Mouse (Mus musculus) embryo, embryonic 9.5 days (tissue): ENCODE measurements at regions not wholly inside any gene's neighbourhood (a gene's known extent, or its start where the extent isn't known, plus 50 kb on each side); places are given as distances from the start of the nearest gene placed in this dataset.
A peak's percentile ranks its signal among the peaks of the same experiment; 100 is the strongest.

Experiments
- DNase-seq: peaks from one replicate; pipeline ENCODE4 v3.0.0-alpha.2; 2017; ENCODE audit errors: extremely low spot score

DNA sequence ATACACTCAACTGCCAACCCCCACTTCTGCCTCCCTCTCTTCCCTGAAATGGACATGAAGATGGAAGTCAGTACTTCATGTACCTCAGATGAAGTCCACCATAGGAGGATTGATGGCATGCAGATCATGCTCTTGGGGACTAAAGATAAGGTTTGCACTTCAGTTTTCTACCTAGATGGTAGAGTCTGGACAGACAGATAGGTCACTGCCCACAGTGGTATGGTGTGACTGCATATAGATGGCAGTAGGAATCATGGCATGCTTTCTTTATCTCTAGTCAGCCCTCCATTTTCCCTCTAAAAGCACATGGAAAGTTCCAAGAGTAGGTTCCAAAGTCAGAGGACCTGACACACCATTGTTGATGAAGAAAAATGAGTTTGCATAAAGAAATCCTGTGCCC, 145.6 kb upstream of the Mocs2 start:
- DNase-seq = no peak

DNA sequence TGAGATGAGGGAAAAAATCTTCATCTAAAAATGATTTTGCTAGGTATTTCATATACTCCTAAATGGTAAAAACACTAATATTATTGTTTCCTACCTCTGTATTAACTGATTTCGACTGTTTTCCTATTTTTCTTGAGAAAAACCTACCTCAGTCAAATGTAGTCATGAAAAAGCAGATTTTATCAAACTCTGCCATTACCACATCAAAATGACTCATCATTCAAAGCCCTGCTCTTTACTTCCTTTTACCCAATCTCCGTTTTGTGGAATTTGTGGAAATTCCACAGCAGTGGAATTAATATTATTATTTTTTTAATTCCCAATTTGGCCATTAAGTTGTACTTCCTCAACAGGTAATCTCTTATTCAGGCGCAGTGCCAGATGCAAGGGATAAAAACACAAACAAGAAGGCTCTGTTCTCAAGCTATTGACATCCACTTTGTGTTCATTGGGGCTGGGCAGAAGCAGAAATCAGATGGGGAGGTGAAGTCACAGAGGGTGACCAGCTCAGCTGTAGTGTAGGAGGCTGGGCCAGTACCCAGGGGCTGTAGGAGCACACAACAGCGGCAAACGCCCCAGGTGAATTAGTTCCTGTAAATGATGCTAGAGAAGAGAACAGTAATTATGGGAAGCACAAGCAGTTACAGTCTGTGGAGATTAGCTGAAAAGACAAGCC, 138.2 kb upstream of the Mocs2 start:
- no peak for DNase-seq

DNA sequence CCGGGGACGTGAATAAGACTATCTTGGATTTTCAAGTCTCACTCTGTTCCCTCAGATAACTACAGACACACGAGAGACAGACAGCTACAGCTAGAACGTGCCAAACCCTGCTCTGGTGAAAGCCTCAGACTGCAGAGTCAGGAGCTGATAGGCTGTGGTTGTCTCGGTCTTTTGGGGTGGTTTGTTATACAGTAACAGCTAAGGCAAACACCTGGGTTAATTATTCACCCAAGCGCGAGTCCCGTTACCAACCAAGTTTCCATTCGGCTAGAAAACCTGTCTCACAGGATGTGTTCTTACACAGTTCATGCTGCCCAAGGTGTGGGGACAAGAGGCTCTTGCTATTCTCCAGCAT, 137.7 kb upstream of the Mocs2 start:
- DNase-seq = no peak

DNA sequence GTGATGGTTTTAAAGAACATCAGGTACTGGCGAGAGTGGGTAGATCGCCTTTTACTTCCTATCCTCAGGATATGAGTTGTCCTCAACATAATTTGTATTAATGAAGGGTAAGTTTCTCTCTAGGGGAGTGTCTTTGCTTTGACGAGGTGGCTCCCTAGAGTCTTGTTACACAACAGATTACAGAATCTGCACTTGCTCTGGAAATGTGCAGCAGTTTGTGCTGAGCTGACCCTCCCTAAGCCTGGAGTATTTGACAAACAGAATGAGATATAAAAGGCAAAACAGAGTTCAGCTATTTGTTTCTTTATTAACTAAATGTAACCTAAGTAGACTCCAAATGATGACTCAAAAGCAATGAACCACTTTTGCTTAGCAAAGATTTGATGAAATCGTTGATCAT, 136.8 kb upstream of the Mocs2 start:
- no peak for DNase-seq

DNA sequence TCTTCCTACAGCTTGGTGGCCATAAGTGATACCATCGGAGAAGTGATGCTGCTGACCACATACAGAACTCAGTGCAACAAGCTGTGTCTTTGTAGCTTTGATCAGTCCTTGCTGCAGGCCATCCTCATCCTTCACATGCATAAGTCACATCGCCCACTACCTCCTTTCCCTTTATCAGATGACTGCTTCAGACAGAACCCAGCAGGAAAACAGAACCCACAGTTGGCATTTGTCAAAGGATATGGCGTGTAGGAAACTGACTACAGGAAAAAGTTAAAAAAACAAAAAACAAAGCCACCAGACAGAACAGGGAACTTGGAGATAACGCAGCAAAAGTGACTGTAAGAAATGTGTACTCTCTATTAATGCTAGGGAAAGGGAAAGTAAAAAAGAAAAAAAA, 136.1 kb upstream of the Mocs2 start:
- DNase-seq = no peak

DNA sequence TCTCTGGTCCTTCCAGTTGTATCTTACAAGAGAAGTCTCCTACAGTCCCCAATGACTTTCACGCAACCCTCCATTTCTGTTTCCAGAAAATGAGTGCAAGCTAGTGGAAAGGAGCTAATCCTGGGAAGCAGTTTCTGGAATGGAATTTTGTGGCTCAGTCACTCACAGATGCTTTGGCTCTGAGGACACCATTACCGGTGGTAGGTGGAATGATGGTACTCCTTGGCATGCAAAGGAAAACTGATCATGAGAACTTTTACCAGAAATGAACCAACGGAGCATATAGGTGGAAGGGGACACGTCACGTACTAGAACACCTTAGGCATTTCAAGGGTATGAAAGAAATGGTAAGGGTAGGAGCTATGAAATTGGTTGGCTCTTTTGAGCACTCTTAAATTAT, 135.1 kb upstream of the Mocs2 start:
- no peak for DNase-seq

DNA sequence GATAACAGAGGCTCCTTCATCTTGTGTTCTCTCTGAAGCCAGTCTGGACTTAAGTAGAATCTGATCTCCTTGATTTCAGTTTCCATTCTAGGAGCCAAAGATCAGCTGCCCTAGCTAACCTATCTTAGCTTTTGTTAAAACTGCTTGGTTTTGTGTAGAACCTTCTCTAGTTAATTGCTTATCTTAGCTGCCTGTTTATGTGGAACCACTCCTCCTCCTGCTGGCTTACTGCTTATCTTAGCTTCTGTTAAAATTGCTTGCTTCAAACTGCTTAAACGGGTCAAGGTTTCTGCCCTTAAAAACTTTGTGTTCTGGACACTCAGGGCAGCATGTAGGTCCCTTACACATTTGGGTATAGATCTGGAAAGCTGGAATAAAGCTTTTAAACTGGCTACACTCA, 133.7 kb upstream of the Mocs2 start:
- no peak for DNase-seq

DNA sequence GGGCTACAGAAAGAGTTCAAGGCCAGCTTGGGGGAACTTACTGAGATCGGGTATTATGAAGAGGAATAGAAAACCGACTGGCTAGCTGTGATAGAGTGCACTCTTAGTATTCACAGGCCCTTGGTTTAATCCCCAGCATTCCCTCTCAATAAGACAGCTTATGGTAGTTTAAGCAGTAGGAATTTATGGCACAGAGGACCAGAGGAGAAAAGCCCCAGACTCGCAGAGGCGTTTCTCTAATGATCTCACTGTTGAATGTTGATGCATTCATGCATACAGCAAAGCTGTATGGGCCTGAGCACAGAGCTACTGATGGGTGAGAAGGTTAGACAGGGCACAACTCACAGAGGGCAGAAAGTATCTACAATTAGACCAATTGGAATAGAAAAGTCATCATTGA, 132.7 kb upstream of the Mocs2 start:
- no peak for DNase-seq

DNA sequence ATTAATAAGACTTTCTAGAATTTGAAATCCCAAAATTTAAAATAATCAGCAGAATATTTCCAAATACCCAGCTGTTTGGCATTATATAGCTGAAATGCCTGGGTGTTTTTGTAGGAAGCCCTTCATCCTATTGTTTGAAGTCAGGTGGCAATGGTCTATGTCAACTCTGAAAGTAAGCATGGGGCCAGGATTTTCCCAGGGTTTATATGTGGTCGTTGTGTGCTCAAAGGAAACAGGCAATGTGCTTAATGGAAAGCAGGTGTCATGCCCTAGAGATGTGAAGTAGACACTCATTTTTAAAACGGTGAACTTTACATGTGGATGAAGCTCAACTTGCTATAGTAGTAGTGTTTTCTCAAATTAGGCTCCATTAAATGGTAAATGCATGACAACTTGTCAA, 105.4 kb upstream of the Mocs2 start:
- no peak for DNase-seq

DNA sequence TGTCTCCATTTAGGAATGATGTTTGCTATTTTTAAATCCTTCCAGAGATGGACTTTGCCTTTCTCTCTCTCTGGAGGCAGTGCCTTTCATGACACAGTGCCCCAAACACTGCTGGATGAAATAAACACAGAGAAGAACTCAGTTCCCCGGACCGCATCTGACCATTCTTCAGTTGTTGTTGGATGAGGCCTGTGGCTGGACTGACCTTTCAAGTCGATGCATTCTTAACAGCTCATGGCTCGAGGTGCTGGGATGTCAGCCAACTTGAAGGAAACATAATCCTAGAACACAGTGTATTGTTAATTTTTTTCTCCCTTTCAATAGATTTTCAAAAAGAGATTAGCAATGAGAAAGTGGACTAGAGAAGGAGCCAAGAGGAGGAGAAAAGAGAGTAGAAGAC, 98.3 kb upstream of the Mocs2 start:
- DNase-seq = no peak

DNA sequence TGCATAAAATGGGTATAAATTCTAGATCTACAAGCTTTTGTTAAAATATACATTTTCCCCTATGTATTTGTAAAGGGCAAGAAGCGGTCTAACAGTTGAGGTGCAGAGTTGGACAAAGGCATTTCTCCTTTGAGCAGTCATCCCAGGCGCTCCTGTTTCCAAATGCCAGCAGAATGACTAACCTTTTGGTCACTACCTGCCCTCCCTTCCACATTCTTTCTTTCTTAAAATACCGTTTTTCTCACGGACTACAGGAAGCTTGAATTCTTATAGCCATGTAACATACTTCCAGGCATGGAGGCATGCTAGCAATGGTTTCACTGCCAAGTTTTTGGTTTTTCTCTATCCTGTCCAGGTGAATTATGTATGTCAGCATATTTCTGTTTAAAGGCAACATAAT, 91.2 kb upstream of the Mocs2 start:
- no peak for DNase-seq

DNA sequence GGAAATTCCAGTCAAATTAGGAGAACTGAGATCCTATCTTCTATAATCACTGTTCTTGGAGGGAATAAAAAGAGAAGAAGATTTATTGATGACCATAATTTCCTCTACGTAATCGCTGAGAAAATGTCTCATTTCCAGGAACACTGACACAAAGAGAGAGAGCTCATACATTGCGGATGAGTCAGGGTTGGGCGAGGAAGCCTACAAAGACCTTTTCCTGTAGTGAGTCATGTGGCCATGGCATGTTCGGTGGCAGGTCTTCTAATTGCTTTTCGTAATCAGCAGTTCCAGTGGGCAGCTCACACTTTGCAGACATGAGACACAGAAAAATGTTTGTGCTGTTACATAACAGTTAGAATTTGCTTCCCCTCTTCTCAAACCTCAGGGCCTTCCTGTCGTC, 83.0 kb upstream of the Mocs2 start:
- no peak for DNase-seq

DNA sequence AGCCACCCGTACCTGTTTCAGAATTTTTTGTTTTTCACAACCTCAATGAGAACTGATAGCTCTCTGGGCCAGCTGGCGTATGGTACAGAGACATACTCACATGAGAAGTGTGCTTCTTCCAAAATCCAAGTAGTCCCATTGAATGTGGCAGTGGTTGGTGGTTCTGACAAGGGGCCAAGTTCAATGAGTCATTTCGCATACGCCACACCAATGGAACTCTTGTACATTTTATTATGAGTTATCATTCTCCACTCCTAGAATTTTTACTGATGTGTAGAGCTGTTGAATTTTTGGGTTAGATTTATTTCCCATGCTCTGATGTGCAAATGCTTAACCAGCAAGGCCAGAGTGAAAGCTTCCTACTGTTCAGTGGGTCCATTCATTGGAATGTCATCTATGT, 82.0 kb upstream of the Mocs2 start:
- DNase-seq = no peak

DNA sequence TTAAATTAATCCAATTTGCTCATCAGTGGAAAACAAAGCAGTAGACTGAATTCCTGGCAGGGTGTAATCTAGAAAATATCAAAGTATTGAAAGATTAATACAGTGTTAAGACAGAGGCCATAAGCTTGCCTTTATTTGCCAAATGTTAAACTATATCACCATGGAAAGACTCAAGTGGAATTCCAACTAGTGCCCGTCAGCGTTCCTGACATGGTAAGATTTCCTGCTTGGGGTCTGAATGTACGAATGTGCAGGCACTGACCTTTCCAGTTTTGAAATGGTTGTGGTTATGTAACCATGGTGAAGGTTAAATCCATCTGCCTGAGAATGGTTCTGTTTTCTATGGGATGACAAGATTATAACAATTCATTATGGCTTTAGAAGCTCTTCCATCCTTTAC, 75.5 kb upstream of the Mocs2 start:
- DNase-seq = no peak

DNA sequence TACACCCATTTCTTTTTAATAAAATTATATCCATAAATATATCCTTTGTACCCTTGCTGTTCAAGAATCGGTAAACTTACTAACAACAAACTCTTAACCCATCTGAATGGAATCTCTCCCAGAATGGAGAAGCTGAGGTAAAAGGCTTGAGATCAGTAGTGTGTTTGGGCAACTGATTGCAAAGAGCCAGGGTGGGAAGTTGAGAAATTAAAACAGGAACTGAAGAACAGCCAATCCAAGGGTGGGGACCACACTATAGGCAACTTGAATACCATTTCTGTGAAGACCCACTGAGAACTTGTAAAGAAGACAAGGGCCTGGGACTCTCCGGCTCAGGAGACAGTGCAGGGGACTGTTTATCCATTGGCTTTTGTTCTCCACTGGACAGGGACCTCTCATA, 72.2 kb upstream of the Mocs2 start:
- DNase-seq = no peak

DNA sequence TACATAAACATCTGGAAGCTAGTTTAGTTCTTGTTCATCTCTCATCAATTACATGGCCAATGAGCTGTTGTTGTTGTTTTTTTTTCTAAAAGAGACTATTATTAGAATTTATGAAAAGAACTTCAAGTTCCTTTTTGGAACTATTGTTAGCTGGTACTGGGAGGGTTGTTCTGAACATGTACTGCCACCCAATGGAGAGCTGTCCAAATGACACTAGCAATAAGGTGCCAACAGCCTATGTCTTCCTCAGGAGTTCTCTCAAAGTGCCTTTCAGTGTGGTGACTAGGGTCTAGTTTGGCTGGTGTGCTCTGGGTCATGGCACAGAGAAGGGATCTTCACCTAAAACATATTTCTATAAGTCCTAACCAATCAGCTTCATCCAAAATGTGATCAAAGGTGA, 60.6 kb upstream of the Mocs2 start:
- peak; percentile 7 for DNase-seq

DNA sequence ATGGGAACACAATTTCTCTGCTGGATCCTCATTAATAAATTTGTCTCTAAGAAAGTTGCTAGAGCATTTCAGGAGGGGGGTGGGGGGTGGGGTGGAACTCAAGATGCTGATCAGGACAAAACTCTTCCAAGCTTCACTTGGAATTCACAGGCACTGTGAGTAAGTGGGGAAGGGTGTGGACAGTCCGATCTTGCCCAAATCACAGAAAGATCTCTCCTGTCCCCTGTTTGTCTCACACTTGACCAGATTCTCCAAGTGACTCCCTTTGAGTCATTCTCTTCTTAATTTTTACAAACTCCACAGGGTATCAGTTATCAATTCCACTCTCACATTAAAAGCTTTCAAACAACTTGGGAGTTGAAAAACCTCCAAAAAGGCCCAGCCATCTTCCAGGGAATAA, 58.1 kb upstream of the Mocs2 start:
- no peak for DNase-seq

DNA sequence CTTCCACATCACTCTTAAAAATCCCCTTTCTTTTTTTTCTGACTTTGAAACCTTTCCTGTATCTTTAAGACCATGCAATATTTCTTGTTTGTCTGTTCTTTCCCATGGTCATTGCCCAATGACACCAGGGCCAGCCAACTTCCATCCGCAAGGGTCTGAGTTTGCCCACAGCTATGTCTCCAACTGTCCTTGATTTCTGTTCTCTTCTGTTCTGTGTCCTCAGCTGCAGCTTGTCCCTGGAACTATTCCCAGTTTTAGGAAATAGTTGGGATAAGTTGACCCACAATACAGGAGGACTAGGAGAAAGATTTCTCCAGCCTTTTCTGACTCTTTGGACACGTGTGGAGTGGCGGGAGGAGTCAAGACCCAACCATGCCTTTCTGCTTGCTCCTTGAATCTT, 57.1 kb upstream of the Mocs2 start:
- DNase-seq = no peak
